Mouse (Mus musculus): ENCODE data around the gene Lmo7.

Gene Lmo7

GRCm38 (mm10) chr14:101729237-101729971, at the start of gene Lmo7, which contains the start of gene Gm9922:
Gene Lmo7 (plus strand): TSS chr14:101729957.
Gene Gm9922 (minus strand): TSS chr14:101729814.
- DNase-seq (ENCODE audit: low read depth): peak; percentile 68

GRCm38 (mm10) chr14:101687696-101688095, 42.1 kb upstream of the Lmo7 start:
- no peak for DNase-seq (ENCODE audit: low read depth)

- no peak for DNase-seq (ENCODE audit: low read depth)
These were observed 41.4 kb upstream of the Lmo7 start for GRCm38 (mm10) chr14:101688406-101688805.

- no peak for DNase-seq (ENCODE audit: low read depth)
These were observed 25.3 kb upstream of the Lmo7 start for GRCm38 (mm10) chr14:101704479-101704878.

- DNase-seq (ENCODE audit: low read depth): no peak
These were observed 22.7 kb upstream of the Lmo7 start for GRCm38 (mm10) chr14:101707088-101707487.

- DNase-seq (ENCODE audit: low read depth): no peak
These were observed 15.3 kb upstream of the Lmo7 start for GRCm38 (mm10) chr14:101714414-101714813.

GRCm38 (mm10) chr14:101729972-101730692, 375 bp downstream of the Lmo7 start:
- no peak for DNase-seq (ENCODE audit: low read depth)

GRCm38 (mm10) chr14:101733542-101734303, 4.0 kb downstream of the Lmo7 start:
- DNase-seq (ENCODE audit: low read depth): no peak

GRCm38 (mm10) chr14:101737501-101737900, 7.7 kb downstream of the Lmo7 start:
- no peak for DNase-seq (ENCODE audit: low read depth)

GRCm38 (mm10) chr14:101746635-101747034, 16.9 kb downstream of the Lmo7 start:
- DNase-seq (ENCODE audit: low read depth): peak; percentile 56

GRCm38 (mm10) chr14:101747811-101748210, 18.1 kb downstream of the Lmo7 start:
- DNase-seq (ENCODE audit: low read depth): no peak

- no peak for DNase-seq (ENCODE audit: low read depth)
These were observed 18.7 kb downstream of the Lmo7 start for GRCm38 (mm10) chr14:101748436-101748835.

- no peak for DNase-seq (ENCODE audit: low read depth)
These were observed 21.2 kb downstream of the Lmo7 start for GRCm38 (mm10) chr14:101750910-101751309.

GRCm38 (mm10) chr14:101755425-101755824, 25.7 kb downstream of the Lmo7 start:
- no peak for DNase-seq (ENCODE audit: low read depth)

- DNase-seq (ENCODE audit: low read depth): peak; percentile 60
These were observed 32.5 kb downstream of the Lmo7 start for GRCm38 (mm10) chr14:101762267-101762666.

- DNase-seq (ENCODE audit: low read depth): no peak
These were observed 34.1 kb downstream of the Lmo7 start for GRCm38 (mm10) chr14:101763762-101764295.

- DNase-seq (ENCODE audit: low read depth): no peak
These were observed 41.6 kb downstream of the Lmo7 start for GRCm38 (mm10) chr14:101771336-101771735.

GRCm38 (mm10) chr14:101771756-101772155, 42.0 kb downstream of the Lmo7 start:
- DNase-seq (ENCODE audit: low read depth): no peak

- peak; percentile 66 for DNase-seq (ENCODE audit: low read depth)
These were observed 44.9 kb downstream of the Lmo7 start for GRCm38 (mm10) chr14:101774631-101775030.

- DNase-seq (ENCODE audit: low read depth): peak; percentile 59
These were observed 46.8 kb downstream of the Lmo7 start for GRCm38 (mm10) chr14:101776296-101777128.

- DNase-seq (ENCODE audit: low read depth): no peak
These were observed 47.4 kb downstream of the Lmo7 start for GRCm38 (mm10) chr14:101777129-101777493.
